Mouse (Mus musculus) adrenal gland (tissue): ENCODE data around the gene B3gnt7.

Experiments used
- intact Hi-C: fragments of 180-260 bp; cut with DNase I; formaldehyde crosslinking; loops from one replicate; pipeline ENCODE4 v1.15.1; 2025
- long read RNA-seq, 2 experiments: library from polyadenylated mRNA; unstranded; transcript quantifications; one replicate each; pipeline ENCODE4 v2.0.0; 2020; ENCODE audit warnings: borderline replicate concordance in 1 of 2; ENCODE audit not compliant: insufficient replicate concordance in 1 of 2

The B3gnt7 gene
- long read RNA-seq, experiment 1: 0 reads
- long read RNA-seq, experiment 2: 0 reads

DNA sequence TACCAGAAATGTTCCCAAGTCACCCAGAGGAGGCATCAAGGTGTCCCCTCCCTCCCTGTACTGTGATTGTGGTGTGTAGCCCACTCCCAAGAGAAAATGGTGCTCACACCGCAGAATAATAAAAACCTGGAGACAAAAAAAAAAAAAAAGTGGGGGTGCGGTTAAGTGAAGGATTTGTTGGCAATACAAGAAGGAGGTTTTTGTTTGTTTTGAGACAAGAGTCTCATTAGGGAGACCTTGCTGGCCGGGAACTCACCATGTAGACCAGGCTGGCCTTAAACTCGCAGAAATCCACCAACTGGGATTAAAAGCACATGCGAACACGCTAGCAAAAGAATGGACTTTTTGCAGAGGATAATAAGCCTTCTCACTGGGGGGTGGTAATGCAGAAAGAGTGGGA, at the start of gene B3gnt7:
B3gnt7 (plus strand) TSS at position 301 of the 400 bp plus-strand sequence.
- intact Hi-C loops: no loop called here

DNA sequence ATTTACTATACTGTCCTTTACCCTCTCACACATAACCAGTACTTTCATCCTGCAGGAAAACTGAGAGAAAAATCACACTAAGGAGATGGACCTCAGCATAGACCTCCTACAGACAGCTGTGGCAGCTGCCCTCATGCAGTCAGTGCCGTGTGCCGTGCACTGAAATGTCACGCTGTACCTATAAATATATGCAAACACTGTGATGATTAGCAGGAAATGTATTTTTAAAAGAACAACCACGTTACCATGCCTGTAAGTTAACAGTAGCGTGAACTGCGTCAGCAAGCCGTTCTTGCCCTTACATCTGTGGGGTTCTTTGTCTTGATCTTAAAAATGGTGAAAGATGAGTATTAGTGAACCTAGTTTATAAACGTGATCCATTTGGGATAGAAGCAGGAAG, 49.2 kb upstream of the B3gnt7 start:
- intact Hi-C loops: no loop called here

DNA sequence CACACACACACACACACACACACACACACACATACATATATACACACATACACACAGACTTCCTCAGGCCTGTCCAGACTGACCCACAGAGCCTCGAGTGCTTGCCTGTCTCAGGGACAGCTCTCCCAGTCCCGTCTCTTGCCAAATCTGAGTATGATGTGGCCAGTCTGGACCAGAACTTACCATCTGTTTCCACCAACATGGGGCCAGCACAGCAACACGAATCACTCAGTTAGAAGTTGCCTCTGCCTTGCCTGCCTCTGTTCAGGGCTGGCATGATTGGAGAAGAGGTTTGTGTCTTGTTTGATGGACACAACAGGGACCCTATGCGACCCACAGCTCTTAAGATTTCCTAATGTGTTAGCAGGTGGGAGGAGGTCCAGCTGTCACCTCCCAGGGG, 46.3 kb upstream of the B3gnt7 start:
- intact Hi-C loops: no loop called here

DNA sequence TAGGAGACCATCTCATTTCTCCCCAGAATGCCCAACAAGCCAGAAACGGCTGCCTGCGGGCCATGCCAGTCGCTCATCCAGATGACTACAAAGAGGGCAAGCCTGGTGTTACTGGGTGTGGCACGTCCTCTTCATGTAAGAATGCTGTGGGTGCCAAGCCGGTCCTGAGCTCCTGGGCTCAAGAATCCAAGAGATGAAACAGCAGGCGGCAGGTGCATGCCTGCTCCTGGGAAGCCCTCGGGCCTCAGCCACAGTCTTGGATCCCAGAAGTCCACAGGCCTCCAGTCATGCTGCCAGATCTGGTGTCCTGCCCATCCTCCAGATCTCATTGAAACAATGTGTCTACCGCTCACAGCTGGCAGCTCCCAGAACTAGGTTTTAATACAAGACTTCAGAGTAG, 45.4 kb upstream of the B3gnt7 start:
- intact Hi-C loops: no loop called here

DNA sequence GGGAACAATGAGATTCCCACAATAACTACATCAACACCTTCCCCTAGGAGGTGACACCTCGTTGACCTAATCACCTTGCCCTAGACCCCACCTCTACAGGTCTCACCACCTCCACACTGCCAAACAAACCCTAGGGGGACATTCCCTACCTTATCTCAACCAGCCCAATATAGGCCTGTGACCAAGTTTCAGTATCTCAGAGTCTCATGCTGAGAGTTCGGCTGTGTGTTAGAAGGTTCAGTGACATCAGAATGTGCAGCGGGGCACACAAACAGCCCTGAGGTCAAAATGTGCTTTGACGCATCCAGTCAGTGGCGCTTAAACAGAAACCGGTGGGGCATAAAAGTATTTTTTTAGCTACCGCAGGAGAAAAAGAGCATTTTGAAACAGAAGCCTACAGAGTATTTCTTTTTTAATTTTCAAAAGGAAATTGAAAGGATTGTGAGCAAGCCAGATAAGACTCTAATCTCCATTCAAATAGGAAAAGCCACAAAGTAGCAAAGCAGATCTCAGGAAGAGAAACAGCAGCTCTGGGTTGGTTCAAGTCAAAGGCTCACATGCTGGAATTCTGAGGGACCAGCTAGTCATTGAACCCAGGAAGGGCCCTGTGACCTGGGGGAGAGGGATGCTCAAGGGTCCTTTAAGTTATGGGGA, 44.3 kb upstream of the B3gnt7 start:
- intact Hi-C loops: no loop called here

DNA sequence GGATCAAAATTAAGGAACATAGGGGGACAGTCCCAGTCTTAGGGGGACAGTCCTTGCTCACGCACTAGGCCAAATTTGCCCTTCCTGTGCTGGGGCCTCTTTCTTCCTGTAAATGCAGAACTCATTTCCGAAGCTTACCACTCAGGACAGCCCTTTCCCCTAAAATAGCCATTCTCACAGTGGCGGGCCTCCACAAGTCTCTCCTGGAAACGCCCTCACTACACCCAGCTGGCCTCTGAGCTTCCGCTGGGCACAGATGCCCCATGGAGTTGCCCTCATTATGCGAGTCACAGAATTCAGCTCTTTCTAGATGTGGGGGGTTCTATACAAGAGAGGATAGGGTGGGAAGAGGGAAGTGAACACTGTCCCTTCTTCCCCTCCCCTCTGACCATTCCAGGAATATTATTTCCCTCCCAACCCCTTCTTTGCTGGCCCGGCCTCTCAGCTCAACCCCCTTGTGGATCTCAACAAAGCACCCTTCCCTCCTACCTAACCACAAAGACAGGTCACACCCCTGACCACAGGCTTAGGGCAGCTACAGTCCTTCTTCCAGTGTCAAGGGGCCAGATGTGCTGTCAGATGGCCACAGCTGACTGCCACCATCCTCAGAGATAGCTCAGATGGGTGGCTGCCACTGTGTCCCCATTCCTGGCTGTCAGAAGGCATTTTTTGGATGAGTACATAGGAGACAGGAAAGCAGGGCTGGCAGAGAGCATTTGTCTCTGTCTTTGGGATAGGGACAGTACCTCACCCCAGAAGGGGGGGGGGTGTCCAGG, 38.9 kb upstream of the B3gnt7 start:
- intact Hi-C loops: no loop called here

DNA sequence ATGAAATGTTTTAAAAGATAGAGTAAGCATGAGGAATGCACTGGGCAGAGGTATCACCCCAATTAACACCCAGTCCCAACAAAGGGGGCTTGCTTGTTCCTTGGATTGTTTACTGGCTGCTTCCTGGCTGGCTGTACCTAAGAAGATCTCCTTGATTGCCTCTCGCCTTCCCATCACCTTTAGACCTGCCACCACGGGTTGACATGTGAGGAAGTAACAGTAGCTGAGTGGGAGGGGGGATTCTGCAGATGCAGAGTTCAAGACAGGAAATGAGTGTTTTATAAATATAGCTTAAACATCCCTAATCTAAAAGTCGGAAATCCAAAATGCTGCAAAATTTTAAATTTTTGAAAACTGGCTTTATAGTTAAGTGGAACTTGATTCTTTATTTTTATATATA, 37.6 kb upstream of the B3gnt7 start:
- intact Hi-C loops: no loop called here

DNA sequence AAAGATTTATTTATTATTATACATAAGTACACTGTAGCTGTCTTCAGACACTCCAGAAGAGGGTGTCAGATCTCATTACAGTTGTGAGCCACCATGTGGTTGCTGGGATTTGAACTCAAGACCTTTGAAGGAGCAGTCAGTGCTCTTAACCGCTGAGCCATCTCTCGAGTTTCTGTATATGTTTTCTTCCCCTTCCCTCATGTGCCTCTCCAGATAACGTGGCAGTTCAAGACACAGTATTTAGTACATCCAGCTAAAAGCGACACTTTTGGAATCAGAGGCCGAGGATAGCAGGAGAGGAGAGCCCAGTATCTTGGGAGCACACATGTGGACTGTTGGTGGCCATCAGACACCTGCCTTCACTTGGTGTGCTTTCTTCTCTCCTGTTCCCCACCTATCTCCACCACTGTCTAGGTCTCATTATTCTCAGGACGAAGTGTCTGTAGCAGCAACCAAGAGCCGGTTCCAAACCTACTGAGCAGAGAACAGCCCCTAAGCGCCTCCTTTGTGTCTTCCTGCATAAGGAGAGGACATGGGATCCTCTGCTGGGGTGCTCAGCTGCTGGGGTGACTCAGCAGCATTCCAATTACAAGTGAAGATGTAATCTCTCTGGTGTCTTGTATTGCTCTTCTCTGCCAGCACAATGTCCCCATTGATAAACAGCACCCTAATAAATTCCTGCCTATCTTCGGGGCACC, 34.0 kb upstream of the B3gnt7 start:
- intact Hi-C loops: no loop called here

DNA sequence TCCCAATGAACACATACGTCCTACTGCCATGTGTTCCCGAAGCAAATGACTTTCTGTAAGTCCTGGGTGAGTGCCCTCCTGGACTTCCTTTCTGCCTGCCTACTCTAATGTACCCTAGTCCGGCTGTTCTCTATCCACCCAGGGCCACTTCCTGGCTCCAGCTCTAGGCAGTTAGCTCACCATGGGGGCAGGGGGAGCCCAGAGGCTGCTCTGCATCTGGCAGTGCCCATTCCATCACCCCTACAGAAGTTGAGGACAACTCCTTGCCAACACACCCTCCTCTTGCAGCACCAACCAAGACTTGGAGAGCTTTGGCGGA, 33.5 kb upstream of the B3gnt7 start:
- intact Hi-C loops: no loop called here

DNA sequence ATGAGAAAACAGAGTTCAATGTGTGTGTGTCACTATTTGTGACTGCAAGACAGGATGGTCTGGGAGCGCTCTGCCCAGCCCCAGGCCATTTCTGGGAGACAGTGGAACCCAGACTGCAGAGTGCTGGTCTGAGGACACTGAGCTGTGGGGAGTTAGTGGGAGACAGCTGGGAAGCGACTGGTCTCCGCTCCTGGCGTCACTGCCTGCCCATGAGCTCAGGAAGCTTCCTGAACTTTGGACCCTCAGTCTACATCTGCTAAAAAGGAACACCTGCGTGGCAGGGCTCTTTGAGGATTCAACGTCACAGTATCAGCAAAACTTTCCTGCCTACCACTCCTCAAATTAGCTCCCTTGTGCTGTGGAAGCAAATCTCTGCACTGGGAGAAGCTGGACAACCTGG, 30.9 kb upstream of the B3gnt7 start:
- intact Hi-C loops: no loop called here

DNA sequence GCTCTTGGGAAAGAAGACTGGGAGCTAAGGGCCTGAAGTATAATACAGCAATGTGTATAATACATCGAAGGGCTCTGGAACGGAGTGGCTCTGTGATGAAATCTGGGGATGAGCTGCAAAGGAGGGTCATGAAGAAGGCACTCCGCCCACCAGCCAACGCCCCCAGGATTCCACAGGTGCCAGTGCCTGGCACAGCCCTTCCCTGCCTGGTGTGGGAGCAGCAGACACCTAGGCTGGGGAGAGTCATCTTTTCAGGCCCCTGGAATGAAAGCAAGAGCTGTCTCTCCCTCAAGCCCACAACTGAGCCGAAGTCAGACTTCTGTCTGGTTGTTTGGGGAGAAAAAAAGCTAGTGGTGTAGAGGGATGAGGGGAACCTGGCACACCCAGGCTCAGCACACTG, 25.6 kb upstream of the B3gnt7 start:
- intact Hi-C loops: no loop called here

DNA sequence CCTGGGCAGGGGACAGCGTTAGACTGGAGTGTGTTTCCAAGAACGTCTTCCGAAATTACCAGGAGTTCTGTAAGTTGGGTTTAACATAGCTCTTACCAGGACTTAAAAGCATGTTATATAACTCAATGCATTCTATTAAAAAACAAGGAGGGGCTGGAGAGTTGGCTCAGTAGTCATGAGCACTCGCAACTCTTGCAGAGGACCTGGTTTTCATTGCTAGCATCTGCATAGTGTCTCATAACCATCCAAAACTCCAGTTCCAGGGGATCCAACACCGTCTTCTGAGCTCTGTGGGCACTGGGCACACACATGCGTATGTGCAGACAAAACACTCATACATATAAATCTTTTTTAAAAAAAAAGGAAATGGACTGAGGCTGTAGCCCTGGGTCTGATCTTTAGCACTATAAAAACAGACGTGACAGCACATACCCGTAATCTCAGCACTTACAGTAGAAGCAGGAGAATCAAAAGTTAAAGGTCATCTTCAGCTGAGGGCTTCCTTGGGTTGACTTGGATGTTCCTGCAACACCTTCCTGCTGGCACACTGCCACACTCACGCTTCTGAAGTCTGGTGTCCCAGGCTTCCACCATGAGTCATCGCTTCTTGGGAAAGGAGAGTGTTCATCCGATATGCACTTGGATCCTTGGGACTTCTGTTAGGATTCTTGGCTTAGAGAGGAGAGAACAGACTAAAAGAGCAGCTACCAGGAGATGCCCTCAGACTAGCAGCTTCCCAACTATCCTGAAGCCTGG, 20.7 kb upstream of the B3gnt7 start:
- intact Hi-C loops: no loop called here

DNA sequence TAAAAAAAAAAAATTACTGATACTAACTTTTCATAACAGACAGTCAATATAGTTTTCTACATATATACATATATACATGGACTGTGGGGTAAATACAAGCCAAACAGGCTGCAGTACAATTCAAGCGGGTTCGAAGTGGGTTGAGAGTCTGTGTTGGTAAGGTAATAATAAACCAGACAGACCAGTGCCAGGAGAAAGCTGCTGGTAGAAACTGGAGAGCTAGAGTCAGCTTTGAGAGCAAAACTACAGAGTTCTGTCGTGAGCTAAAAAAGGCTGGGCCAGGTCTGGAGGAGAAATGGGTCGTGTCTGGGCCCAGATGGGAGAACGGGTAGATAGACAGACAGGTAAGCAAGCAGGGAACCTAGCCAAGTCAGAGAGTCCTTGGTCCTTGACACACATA, 18.5 kb upstream of the B3gnt7 start:
- intact Hi-C loops: no loop called here

DNA sequence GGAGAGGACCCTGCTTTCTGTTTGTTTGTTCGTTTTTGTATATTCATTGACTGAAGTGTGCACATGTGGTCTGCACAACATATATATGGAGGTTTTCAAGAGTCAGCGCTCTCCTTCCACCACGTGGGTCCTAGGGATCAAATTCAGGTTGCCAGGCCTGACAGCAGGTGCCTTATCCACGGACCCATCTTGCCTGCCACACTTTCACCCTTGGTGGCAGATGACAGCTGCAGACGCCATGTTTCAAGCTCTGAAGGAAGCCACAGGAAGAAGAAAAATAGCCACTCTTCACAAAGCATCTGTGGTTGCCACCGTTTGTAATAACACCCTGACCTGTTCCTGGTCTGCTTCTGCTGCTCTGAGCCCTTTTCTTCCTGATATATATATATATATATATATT, 17.3 kb upstream of the B3gnt7 start:
- intact Hi-C loops: no loop called here

DNA sequence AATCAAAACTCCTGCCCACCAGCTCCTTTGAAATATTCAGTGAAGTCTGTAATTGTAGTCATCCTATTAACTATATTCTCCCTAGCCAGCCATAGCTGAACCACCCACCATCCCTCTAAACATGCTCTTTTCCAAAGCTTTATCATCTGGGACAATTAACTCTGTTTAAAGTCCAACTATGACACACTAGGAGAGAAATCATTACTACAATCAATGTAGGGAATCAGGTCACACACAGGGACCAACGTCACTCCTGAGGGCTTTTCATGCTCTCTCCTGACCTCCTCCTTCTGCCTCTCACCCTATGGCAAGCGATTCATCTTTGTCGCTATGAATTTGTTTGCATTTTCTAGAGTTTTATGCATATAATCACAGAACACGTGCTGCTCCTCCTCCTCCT, 15.2 kb upstream of the B3gnt7 start:
- intact Hi-C loops: no loop called here

DNA sequence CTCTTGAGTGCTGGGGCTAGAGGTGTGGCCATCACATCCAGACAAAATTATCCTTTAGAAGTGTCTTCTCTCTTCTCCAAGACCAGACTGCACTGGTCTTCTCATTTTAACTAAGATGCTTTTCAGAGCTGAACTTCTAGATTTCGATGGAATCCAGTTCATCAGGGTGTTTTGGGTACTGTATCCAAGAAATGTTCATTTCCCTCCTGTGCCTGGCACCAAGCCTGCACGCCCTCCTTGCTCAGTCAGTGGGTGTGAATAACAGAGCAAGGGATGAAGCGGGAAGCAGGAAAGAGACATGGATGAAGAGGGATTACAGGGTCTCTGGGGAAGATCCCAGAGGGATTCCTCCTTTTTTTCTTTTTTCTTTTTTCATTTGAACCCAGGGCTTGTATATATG, 12.2 kb upstream of the B3gnt7 start:
- intact Hi-C loops: no loop called here

DNA sequence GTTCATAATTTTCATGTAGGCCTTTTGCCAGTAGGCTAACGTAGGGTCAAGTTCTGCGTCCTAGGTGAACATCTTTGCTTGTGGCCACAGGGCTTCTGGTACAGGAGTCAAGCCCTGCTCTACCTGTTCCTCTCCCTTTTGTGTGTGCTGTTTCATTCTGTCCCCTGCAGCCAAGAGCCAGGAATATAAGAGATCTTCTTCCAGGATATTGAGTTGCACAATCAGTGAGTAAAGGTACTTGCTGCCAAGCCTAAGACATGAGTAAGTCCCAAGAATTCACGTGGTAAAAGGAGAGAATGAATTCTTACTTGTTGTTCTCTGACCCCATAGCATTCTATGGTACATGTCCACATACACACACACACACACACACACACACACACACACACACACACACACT, 9.5 kb upstream of the B3gnt7 start:
- intact Hi-C loops: no loop called here

DNA sequence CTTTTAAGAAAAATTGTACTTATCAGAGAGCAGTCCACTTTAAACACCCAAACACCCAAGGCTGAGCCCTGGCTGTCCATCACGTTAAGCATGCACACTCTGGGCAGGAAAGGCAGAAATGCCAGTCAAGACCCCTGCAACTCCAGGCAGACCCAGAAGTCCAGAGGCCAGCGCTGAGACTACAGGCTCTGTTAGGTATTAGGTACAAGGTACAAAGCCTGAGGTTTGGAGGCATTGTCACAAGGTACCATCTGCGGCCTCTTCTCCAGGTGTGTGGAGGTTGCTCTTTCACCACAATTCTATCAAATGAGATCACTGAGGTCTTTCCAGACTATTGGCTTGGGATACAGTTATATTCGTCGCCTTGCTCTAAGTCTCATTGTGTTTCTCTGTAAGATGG, 8.8 kb upstream of the B3gnt7 start:
- intact Hi-C loops: no loop called here

DNA sequence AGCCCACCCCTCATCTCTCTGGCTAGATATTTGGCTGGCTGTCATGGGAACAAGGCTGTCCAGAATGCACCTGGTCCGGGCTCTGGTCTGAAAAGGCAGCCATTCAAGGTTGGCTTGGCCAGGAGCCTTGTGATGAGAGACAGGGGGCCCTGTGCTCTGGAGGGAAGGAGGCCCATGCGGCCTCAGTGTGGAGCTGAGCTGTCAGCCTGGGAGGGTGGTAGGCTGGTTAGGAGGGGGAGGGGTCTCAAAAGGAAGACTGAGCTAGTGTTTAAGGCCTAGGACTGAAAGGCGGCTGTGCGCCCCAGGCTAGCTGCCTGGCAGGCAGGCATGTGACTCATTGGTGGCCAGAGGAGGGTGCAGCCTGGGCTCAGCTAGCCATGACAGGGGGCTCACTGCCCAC, 8.2 kb upstream of the B3gnt7 start:
- intact Hi-C loops: no loop called here

DNA sequence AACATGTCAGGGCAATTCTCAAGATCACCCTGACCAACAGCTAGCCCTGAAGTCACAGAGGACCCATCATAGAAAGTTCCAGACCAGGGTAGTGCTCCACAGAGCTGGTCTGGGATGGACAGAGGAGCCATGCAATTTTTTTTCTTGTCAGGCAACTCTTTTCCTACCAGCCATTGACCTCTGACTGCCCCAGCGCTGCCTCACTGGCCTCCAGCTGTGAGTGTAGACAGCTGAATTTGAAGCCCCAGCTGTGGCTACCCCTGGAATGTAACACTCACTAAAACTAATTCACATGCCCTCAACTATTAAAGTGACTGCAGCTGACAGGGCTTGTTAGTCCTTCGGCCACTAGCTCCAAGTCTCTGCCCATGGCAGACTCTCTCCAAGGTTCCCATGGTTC, 2.5 kb upstream of the B3gnt7 start:
- intact Hi-C loops: no loop called here

DNA sequence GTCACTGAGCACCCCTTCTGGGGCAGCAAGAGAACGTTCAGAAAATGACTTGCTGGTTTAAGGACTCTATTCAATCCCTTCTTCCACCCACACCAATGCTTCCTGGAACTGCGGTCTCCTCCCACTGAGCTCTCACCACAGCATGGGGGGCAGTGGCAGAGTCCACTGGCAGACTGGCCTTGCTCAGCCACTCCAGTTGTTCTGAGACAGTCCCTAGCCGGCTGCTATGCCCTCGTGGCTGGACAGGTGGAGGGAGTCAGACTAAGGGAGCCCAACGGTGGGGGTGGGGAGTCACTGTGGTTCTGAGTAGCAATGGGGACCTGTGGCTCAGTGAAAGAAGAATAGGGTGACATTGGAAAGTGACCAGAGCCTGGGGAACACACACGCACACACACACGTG, 1.9 kb upstream of the B3gnt7 start:
- intact Hi-C loops: no loop called here
